Mouse (Mus musculus): Measurements from ENCODE around the gene 2810004N23Rik.

DNA sequence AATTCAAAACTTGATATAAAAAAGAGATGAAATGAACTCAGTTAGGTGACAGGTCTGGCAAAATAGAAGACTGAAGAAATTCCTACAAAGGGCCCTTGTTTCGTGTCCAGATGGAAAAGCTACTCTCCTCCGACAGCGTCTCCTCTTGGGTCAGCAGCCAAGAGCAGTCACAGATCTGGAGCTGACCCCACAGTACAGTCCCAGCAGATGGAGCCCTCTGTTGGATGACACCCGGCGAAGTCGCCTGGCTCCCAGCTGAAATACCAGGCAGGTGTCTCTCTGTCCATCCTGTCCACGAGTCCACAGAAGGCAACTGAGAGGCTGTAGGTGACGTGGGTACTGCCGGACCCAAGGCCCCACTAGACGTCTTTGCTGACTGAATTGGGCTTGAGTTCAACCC, 47.4 kb upstream of the 2810004N23Rik start:
- TF ChIP-seq POLR2A (IDR thresholded peaks at IDR 0.05; ENCODE audit: low read depth, low read length) (no peak), CTCF (conservative IDR thresholded peaks at IDR 0.05; ENCODE audit: insufficient read depth, insufficient read length, low read depth, low read length) (no peak)
